Mouse (Mus musculus): ENCODE results near the gene Casp9. TPM values are rescaled to one million over a fixed set of nuclear protein-coding genes. Genes with fewer than 3 reads are reported as not detected.

The Casp9 gene
- total and polyA plus RNA-seq, 3 experiments: 18.7 to 25.7 (median 21.7) TPM

- Histone ChIP-seq H3K27me3 (ENCODE audit: insufficient read depth, low read length) (no peaks in the 10 kb centered on the region), H3K36me3 (replicated peaks) (peaks cover 52% of the 10 kb centered on the region), H3K4me3 (ENCODE audit: low read depth, low read length) (no peak overlapping the region), H3K4me1 (ENCODE audit: insufficient read depth, low read depth, low read length) (peaks cover 10% of the 10 kb centered on the region), H3K9me3 (replicated peaks) (no peaks in the 10 kb centered on the region)
- DNase-seq (ENCODE audit: low spot score) (peak; percentile 81), ATAC-seq (ENCODE audit: extremely low read depth, insufficient number of reproducible peaks, low FRiP score, poor library complexity, severe bottlenecking) (peak; percentile 63)
- TF ChIP-seq TAL1 (conservative IDR thresholded peaks at IDR 0.05; ENCODE audit: low read depth, low read length): no peak
- TF ChIP-seq POLR2AphosphoS5 (IDR thresholded peaks at IDR 0.05; ENCODE audit: insufficient replicate concordance, low read depth, low read length): no peak
- peak; percentile 97 for TF ChIP-seq CTCF (IDR thresholded peaks at IDR 0.05; ENCODE audit: low read depth, low read length)
These were observed 64.1 kb downstream of the Casp9 start for GRCm38 (mm10) chr4:141857422-141857930.

- no peak for DNase-seq (ENCODE audit: low spot score)
- TF ChIP-seq CTCF (IDR thresholded peaks at IDR 0.05; ENCODE audit: low read depth, low read length) (no peak), TAL1 (conservative IDR thresholded peaks at IDR 0.05; ENCODE audit: low read depth, low read length) (no peak), GATA1 (IDR thresholded peaks at IDR 0.05; ENCODE audit: borderline replicate concordance, low read length) (no peak), GATA2 (IDR thresholded peaks at IDR 0.05; ENCODE audit: borderline replicate concordance, low read depth, low read length) (no peak), POLR2AphosphoS5 (IDR thresholded peaks at IDR 0.05; ENCODE audit: insufficient replicate concordance, low read depth, low read length) (no peak)
- peaks cover 62% of the 10 kb centered on the region for H3K36me3 ChIP-seq (replicated peaks)
- no peak for ATAC-seq (ENCODE audit: extremely low read depth, insufficient number of reproducible peaks, low FRiP score, poor library complexity, severe bottlenecking)
- H3K27me3 ChIP-seq (ENCODE audit: insufficient read depth, low read length): no peaks in the 10 kb centered on the region
- H3K4me1 ChIP-seq (ENCODE audit: insufficient read depth, low read depth, low read length): peaks cover 10% of the 10 kb centered on the region
- no peaks in the 10 kb centered on the region for H3K9me3 ChIP-seq (replicated peaks)
- no peak overlapping the region for H3K4me3 ChIP-seq (ENCODE audit: low read depth, low read length)
These were observed 65.1 kb downstream of the Casp9 start for GRCm38 (mm10) chr4:141858501-141858900.

- Histone ChIP-seq H3K9me3 (replicated peaks) (no peaks in the 10 kb centered on the region), H3K4me1 (ENCODE audit: insufficient read depth, low read depth, low read length) (peaks cover 14% of the 10 kb centered on the region), H3K36me3 (replicated peaks) (peaks cover 71% of the 10 kb centered on the region), H3K27me3 (ENCODE audit: insufficient read depth, low read length) (no peaks in the 10 kb centered on the region), H3K4me3 (ENCODE audit: low read depth, low read length) (no peak overlapping the region)
- TF ChIP-seq GATA1 (IDR thresholded peaks at IDR 0.05; ENCODE audit: borderline replicate concordance, low read length) (no peak), GATA2 (IDR thresholded peaks at IDR 0.05; ENCODE audit: borderline replicate concordance, low read depth, low read length) (no peak), CTCF (IDR thresholded peaks at IDR 0.05; ENCODE audit: low read depth, low read length) (no peak), TAL1 (conservative IDR thresholded peaks at IDR 0.05; ENCODE audit: low read depth, low read length) (no peak), POLR2AphosphoS5 (IDR thresholded peaks at IDR 0.05; ENCODE audit: insufficient replicate concordance, low read depth, low read length) (no peak)
- DNase-seq (ENCODE audit: low spot score) (no peak), ATAC-seq (ENCODE audit: extremely low read depth, insufficient number of reproducible peaks, low FRiP score, poor library complexity, severe bottlenecking) (no peak)
These were observed 65.9 kb downstream of the Casp9 start for GRCm38 (mm10) chr4:141859351-141859750.

- DNase-seq (ENCODE audit: low spot score) (no peak), ATAC-seq (ENCODE audit: extremely low read depth, insufficient number of reproducible peaks, low FRiP score, poor library complexity, severe bottlenecking) (no peak)
- H3K4me3 ChIP-seq (ENCODE audit: low read depth, low read length): no peak overlapping the region
- TF ChIP-seq GATA2 (IDR thresholded peaks at IDR 0.05; ENCODE audit: borderline replicate concordance, low read depth, low read length) (no peak), POLR2AphosphoS5 (IDR thresholded peaks at IDR 0.05; ENCODE audit: insufficient replicate concordance, low read depth, low read length) (no peak), CTCF (IDR thresholded peaks at IDR 0.05; ENCODE audit: low read depth, low read length) (no peak), TAL1 (conservative IDR thresholded peaks at IDR 0.05; ENCODE audit: low read depth, low read length) (no peak), GATA1 (IDR thresholded peaks at IDR 0.05; ENCODE audit: borderline replicate concordance, low read length) (no peak)
- H3K36me3 ChIP-seq (replicated peaks): peaks cover 81% of the 10 kb centered on the region
- H3K4me1 ChIP-seq (ENCODE audit: insufficient read depth, low read depth, low read length): peaks cover 14% of the 10 kb centered on the region
- H3K27me3 ChIP-seq (ENCODE audit: insufficient read depth, low read length): no peaks in the 10 kb centered on the region
- no peaks in the 10 kb centered on the region for H3K9me3 ChIP-seq (replicated peaks)
These were observed 66.9 kb downstream of the Casp9 start for GRCm38 (mm10) chr4:141860246-141860841.

GRCm38 (mm10) chr4:141861591-141862295, 68.3 kb downstream of the Casp9 start:
- TF ChIP-seq CTCF (IDR thresholded peaks at IDR 0.05; ENCODE audit: low read depth, low read length) (no peak), TAL1 (conservative IDR thresholded peaks at IDR 0.05; ENCODE audit: low read depth, low read length) (no peak), POLR2AphosphoS5 (IDR thresholded peaks at IDR 0.05; ENCODE audit: insufficient replicate concordance, low read depth, low read length) (no peak), GATA1 (IDR thresholded peaks at IDR 0.05; ENCODE audit: borderline replicate concordance, low read length) (no peak), GATA2 (IDR thresholded peaks at IDR 0.05; ENCODE audit: borderline replicate concordance, low read depth, low read length) (no peak)
- no peaks in the 10 kb centered on the region for H3K9me3 ChIP-seq (replicated peaks)
- no peak for ATAC-seq (ENCODE audit: extremely low read depth, insufficient number of reproducible peaks, low FRiP score, poor library complexity, severe bottlenecking)
- peaks cover 14% of the 10 kb centered on the region for H3K4me1 ChIP-seq (ENCODE audit: insufficient read depth, low read depth, low read length)
- peaks cover 93% of the 10 kb centered on the region for H3K36me3 ChIP-seq (replicated peaks)
- no peak overlapping the region for H3K4me3 ChIP-seq (ENCODE audit: low read depth, low read length)
- no peak for DNase-seq (ENCODE audit: low spot score)
- no peaks in the 10 kb centered on the region for H3K27me3 ChIP-seq (ENCODE audit: insufficient read depth, low read length)

GRCm38 (mm10) chr4:141862867-141863266, 69.5 kb downstream of the Casp9 start:
- TF ChIP-seq GATA2 (IDR thresholded peaks at IDR 0.05; ENCODE audit: borderline replicate concordance, low read depth, low read length) (no peak), CTCF (IDR thresholded peaks at IDR 0.05; ENCODE audit: low read depth, low read length) (no peak), POLR2AphosphoS5 (IDR thresholded peaks at IDR 0.05; ENCODE audit: insufficient replicate concordance, low read depth, low read length) (no peak), TAL1 (conservative IDR thresholded peaks at IDR 0.05; ENCODE audit: low read depth, low read length) (no peak), GATA1 (IDR thresholded peaks at IDR 0.05; ENCODE audit: borderline replicate concordance, low read length) (no peak)
- Histone ChIP-seq H3K4me1 (ENCODE audit: insufficient read depth, low read depth, low read length) (peaks cover 10% of the 10 kb centered on the region), H3K27me3 (ENCODE audit: insufficient read depth, low read length) (no peaks in the 10 kb centered on the region), H3K9me3 (replicated peaks) (no peaks in the 10 kb centered on the region), H3K4me3 (ENCODE audit: low read depth, low read length) (no peak overlapping the region), H3K36me3 (replicated peaks) (peaks cover 97% of the 10 kb centered on the region)
- ATAC-seq (ENCODE audit: extremely low read depth, insufficient number of reproducible peaks, low FRiP score, poor library complexity, severe bottlenecking): no peak
- DNase-seq (ENCODE audit: low spot score): no peak
